Mouse (Mus musculus): ENCODE measurements at regions not wholly inside any gene's neighbourhood (a gene's known extent, or its start where the extent isn't known, plus 50 kb on each side); places are given as distances from the start of the nearest gene placed in this dataset.

DNA sequence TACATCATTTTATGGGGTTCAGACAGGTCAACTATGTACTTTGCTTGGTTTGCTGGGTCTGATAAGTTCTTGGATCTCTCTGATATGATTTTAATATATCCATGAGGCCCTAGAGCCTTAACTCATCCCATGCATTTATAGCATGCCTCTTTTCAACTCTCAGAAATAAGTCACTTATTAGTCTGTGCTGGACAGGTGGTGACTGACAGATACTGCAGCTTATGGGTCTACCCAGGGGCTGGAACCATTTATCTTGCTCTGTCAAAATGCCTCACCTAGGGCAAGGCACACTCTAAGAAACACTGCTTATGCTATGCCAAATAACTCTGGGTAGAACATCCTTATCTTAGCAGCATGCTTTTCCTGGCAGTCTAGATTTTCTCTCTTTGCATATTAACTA, 225.6 kb downstream of the Mbnl1 start:
- no peak overlapping the region for H3K9ac ChIP-seq
- no peaks in the 10 kb centered on the region for H3K4me1 ChIP-seq
- no peaks in the 10 kb centered on the region for H3K27me3 ChIP-seq
- no peak overlapping the region for H3K4me2 ChIP-seq
- H3K4me3 ChIP-seq = no peak overlapping the region
- no peak overlapping the region for H3K27ac ChIP-seq
- no peak for ATAC-seq (ENCODE audit: borderline replicate concordance, extremely low read depth, low FRiP score, low TSS enrichment)
- no peaks in the 10 kb centered on the region for H3K36me3 ChIP-seq
- no peaks in the 10 kb centered on the region for H3K9me3 ChIP-seq

DNA sequence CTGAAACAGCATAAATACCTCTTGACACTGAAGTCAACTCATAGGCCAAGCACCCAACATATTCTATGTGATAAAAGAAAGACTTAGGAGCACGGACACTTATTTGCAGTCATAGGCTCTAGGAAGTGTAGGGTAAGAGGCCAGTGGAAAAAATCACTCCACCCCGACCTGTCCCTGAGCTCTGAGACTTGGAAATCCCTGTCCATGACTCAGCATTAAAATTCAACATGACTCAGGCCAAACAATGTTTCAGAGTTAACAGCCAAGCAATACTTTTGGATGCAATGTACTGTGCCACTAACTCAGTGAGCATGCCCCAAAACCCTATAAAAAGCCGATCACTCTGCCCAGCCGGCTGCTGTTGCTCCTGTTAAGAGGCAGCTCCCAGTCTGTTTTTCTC, 234.5 kb downstream of the Mbnl1 start:
- Histone ChIP-seq H3K27me3 (no peaks in the 10 kb centered on the region), H3K4me2 (no peak overlapping the region), H3K9ac (no peak overlapping the region), H3K4me3 (no peak overlapping the region), H3K36me3 (no peaks in the 10 kb centered on the region), H3K27ac (no peak overlapping the region), H3K4me1 (no peaks in the 10 kb centered on the region), H3K9me3 (no peaks in the 10 kb centered on the region)
- ATAC-seq (ENCODE audit: borderline replicate concordance, extremely low read depth, low FRiP score, low TSS enrichment) = no peak
- WGBS = 75% methylated on average over 4 of the region's 4 CpGs

DNA sequence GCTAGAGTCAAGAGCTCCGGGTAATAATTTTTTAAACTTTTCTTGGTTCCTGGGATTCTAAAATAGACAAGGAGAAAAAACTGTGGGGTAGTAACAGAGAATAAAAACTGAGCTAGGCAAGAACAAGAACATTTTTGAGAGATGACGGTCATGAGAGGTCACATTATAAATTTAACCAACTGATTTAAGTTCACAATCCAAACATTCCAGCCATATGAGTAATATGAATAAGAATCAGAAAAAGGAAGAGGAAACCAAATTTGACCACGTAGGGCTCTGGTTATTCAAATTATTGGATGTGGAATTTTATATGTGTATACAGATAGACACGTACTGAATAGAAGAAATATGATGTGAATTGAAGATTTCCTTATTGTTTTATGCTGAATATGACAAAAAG, 240.3 kb downstream of the Mbnl1 start:
- 64% methylated on average over 4 of the region's 4 CpGs for WGBS
- H3K9ac ChIP-seq = no peak overlapping the region
- H3K4me3 ChIP-seq = no peak overlapping the region
- H3K27me3 ChIP-seq = no peaks in the 10 kb centered on the region
- H3K36me3 ChIP-seq = no peaks in the 10 kb centered on the region
- H3K27ac ChIP-seq = no peak overlapping the region
- H3K4me2 ChIP-seq = no peak overlapping the region
- no peaks in the 10 kb centered on the region for H3K4me1 ChIP-seq
- H3K9me3 ChIP-seq = no peaks in the 10 kb centered on the region
- no peak for ATAC-seq (ENCODE audit: borderline replicate concordance, extremely low read depth, low FRiP score, low TSS enrichment)

DNA sequence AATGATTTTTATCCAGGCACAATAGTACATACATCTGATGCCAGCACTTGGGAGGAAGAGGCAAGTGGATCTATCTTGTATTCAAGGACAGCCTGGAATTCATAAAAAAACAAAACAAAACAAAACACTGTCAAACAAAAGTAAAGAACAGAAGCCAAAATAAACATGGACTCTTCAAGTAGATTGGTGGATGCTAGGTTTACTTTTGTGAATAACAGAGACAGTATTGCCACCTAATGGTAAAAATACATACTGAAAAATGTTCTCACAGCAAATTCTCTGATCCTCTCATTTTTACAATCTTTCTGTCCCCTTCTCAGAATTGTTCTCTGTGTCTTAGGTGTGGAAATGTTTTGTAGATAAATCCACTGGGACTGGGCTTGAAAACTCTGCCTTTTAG, 247.7 kb downstream of the Mbnl1 start:
- Histone ChIP-seq H3K9ac (no peak overlapping the region), H3K4me3 (no peak overlapping the region), H3K27me3 (no peaks in the 10 kb centered on the region), H3K27ac (no peak overlapping the region), H3K4me1 (no peaks in the 10 kb centered on the region), H3K4me2 (no peak overlapping the region), H3K9me3 (no peaks in the 10 kb centered on the region), H3K36me3 (no peaks in the 10 kb centered on the region)
- ATAC-seq (ENCODE audit: borderline replicate concordance, extremely low read depth, low FRiP score, low TSS enrichment) = no peak

DNA sequence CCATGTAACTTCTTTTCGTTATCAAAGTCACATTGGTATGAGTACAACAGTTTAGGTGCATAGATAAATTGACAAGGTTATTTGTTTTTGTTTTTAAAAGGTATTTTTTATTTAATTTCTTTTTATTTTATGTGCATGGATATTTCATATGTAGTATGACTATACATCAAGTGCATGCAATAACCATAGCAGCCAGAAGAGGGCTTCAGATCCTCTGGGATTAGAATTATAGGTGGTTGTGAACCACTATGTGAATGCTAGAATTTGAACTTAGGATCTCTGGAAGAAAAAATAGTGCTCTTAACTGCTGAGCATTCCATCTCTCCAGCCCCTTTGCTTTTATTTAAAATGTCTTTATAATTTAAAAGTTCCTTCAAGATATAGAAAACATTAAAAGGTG, 258.7 kb downstream of the Mbnl1 start:
- H3K9me3 ChIP-seq = no peaks in the 10 kb centered on the region
- 88% methylated on average over 1 of the region's 1 CpGs for WGBS
- no peaks in the 10 kb centered on the region for H3K36me3 ChIP-seq
- no peak overlapping the region for H3K4me2 ChIP-seq
- no peak overlapping the region for H3K9ac ChIP-seq
- ATAC-seq (ENCODE audit: borderline replicate concordance, extremely low read depth, low FRiP score, low TSS enrichment) = no peak
- no peaks in the 10 kb centered on the region for H3K4me1 ChIP-seq
- H3K27me3 ChIP-seq = no peaks in the 10 kb centered on the region
- no peak overlapping the region for H3K4me3 ChIP-seq
- no peak overlapping the region for H3K27ac ChIP-seq

DNA sequence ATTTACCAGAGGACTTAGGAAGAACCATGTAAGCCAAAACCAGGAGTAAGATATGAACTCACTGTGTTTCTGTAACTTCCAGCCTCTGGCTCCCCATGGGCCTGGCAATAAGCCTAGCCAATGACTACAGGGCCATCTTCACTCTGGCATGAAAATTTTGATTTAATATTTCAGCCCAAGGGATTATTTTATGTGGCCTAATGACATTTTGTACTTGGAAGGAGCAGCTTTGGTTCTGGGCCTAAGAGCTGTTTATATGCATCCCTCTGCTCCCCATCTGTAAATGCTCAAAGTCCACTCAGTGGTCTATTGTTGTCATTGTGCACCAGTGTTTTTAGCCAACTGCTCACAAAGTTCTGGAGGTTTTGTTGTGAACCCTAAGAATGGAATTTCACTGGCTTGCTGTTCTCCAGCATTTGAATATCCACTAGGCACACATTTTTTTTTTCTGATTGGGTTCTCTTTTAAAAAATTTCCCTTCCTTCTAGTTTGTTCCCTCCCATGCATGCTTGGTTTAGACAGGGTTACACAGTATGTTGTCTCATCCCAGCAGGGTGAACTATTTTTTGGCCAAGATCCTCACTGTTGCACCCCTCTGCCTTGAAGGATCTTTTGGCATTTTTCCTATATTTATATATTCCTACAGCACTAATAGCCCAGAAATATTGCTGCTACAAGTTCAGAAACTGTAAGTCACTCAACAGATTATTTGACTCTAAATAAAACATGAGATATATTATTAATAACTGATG, 261.9 kb upstream of the P2ry1 start:
- peak overlapping the region; percentile 78 for H3K27ac ChIP-seq
- H3K4me1 ChIP-seq = no peaks in the 10 kb centered on the region
- no peak overlapping the region for H3K4me3 ChIP-seq
- H3K27me3 ChIP-seq = no peaks in the 10 kb centered on the region
- peak; percentile 85 for ATAC-seq (ENCODE audit: borderline replicate concordance, extremely low read depth, low FRiP score, low TSS enrichment)
- H3K4me2 ChIP-seq = no peak overlapping the region
- H3K36me3 ChIP-seq = no peaks in the 10 kb centered on the region
- no peak overlapping the region for H3K9ac ChIP-seq
- H3K9me3 ChIP-seq = no peaks in the 10 kb centered on the region

DNA sequence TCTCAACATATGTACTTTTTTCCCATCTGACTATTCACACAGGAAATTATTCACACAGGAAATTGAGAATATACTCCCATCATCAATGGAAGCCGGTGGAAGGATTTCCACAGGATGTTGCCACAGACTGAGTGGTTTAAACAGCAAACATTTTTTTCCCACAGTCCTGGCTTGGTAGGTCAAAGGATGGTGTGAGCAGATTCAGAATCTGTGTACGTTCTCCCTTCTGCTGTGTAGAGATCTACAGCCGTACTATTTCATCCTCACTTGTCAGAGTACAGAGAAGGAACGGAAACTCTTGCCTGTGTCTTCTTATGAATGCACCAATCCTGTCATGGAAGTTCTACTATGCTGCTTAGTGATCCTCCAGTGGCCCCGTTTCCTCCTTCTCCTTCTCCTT, 261.2 kb upstream of the P2ry1 start:
- Histone ChIP-seq H3K4me2 (no peak overlapping the region), H3K36me3 (no peaks in the 10 kb centered on the region), H3K4me3 (no peak overlapping the region), H3K9ac (no peak overlapping the region), H3K4me1 (no peaks in the 10 kb centered on the region), H3K27me3 (no peaks in the 10 kb centered on the region), H3K9me3 (no peaks in the 10 kb centered on the region), H3K27ac (peak overlapping the region; percentile 78)
- peak; percentile 91 for ATAC-seq (ENCODE audit: borderline replicate concordance, extremely low read depth, low FRiP score, low TSS enrichment)
- WGBS = 31% methylated on average over 5 of the region's 5 CpGs

DNA sequence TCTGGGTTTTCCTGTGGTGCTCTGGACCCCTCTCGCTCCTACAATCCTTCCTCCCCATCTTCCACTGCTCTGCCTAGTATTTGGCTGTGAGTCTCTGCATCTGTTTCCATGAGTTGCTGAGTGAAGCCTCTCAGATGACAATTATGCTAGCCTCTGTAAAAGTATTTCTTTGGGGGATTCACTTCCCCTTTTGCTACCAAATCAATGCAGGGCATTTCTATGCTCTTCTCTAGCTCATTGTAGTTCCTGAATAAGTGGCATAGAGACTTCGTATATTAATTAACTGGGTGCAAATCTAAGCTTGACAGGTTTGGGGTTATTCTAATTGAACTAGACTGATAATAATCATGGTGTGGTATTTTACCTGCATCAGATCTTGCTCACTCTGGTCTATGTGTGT, 260.4 kb upstream of the P2ry1 start:
- no peak overlapping the region for H3K9ac ChIP-seq

DNA sequence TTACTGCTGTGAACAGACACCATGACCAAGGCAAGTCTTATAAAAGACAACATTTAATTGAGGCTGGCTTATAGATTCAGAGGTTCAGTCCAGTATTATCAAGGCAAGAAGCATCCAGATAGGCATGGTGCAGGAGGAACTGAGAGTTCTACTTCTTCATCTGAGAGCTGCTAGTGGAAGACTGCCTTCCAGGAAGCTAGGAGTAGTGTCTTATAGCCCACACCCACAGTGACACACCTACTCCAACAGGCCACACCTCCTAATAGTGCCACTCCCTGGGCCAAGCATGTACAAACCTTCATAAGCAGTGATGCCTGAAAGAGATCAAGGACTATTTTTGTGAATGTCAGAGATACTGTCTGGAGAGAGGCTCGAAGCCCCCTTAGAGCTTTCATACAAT, 257.5 kb upstream of the P2ry1 start:
- ATAC-seq (ENCODE audit: borderline replicate concordance, extremely low read depth, low FRiP score, low TSS enrichment) = no peak
- no peak overlapping the region for H3K4me3 ChIP-seq
- no peaks in the 10 kb centered on the region for H3K9me3 ChIP-seq
- H3K27me3 ChIP-seq = no peaks in the 10 kb centered on the region
- H3K9ac ChIP-seq = no peak overlapping the region
- H3K27ac ChIP-seq = no peak overlapping the region
- H3K4me1 ChIP-seq = no peaks in the 10 kb centered on the region
- 88% methylated on average over 1 of the region's 1 CpGs for WGBS
- no peak overlapping the region for H3K4me2 ChIP-seq
- no peaks in the 10 kb centered on the region for H3K36me3 ChIP-seq

More for the DNA sequence above, 260.4 kb upstream of the P2ry1 start:
- peak overlapping the region; percentile 78 for H3K27ac ChIP-seq
- no peaks in the 10 kb centered on the region for H3K9me3 ChIP-seq
- H3K27me3 ChIP-seq = no peaks in the 10 kb centered on the region
- no peak for ATAC-seq (ENCODE audit: borderline replicate concordance, extremely low read depth, low FRiP score, low TSS enrichment)
- no peaks in the 10 kb centered on the region for H3K4me1 ChIP-seq
- H3K36me3 ChIP-seq = no peaks in the 10 kb centered on the region
- 72% methylated on average over 2 of the region's 2 CpGs for WGBS
- no peak overlapping the region for H3K4me2 ChIP-seq
- no peak overlapping the region for H3K4me3 ChIP-seq

DNA sequence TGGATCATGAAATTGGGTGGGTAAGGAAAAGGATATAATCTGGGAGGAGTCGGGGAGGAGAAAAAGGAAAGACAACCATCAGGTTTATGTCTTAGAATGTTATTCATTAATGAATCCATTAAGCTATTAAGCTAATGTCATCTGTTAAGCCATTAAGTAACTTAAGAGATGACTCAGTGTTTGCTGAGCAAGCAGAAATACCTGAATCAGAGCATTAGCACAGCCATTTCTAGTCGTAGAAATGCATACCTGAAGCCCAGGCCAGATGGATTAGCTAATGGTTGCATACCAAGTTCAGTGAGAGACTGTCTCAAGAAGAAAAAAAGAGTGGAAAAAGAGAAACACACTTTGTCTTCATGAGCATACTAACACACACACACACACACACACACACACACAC, 244.0 kb upstream of the P2ry1 start:
- H3K27ac ChIP-seq = no peak overlapping the region
- no peak overlapping the region for H3K9ac ChIP-seq
- no peaks in the 10 kb centered on the region for H3K27me3 ChIP-seq
- H3K4me2 ChIP-seq = no peak overlapping the region
- no peak for ATAC-seq (ENCODE audit: borderline replicate concordance, extremely low read depth, low FRiP score, low TSS enrichment)
- no peaks in the 10 kb centered on the region for H3K9me3 ChIP-seq
- WGBS = 66% methylated on average over 2 of the region's 2 CpGs
- no peaks in the 10 kb centered on the region for H3K4me1 ChIP-seq
- H3K36me3 ChIP-seq = no peaks in the 10 kb centered on the region
- no peak overlapping the region for H3K4me3 ChIP-seq

DNA sequence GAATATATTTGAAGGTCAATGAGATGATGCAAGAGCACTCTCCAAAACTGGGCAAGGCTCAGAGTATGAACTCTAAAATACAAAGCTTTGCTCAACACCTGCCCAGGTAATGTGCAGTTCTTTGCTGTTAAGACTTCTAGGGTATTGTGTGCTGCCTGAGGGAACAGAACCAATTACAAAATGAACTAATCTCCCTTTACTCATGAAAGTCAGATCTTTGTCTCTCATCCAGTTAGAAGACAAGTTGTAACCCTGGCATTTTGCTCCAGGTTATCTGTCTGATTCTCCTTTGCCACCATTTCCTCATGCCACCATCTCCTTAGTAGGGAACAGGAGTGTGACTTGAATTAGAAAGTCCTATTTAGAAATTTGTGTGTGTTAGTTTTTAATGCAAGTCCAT, 243.5 kb upstream of the P2ry1 start:
- H3K4me2 ChIP-seq = no peak overlapping the region
- no peak overlapping the region for H3K9ac ChIP-seq
- no peaks in the 10 kb centered on the region for H3K36me3 ChIP-seq
- ATAC-seq (ENCODE audit: borderline replicate concordance, extremely low read depth, low FRiP score, low TSS enrichment) = no peak
- H3K4me1 ChIP-seq = no peaks in the 10 kb centered on the region
- H3K4me3 ChIP-seq = no peak overlapping the region
- no peak overlapping the region for H3K27ac ChIP-seq
- H3K27me3 ChIP-seq = no peaks in the 10 kb centered on the region
- H3K9me3 ChIP-seq = no peaks in the 10 kb centered on the region

DNA sequence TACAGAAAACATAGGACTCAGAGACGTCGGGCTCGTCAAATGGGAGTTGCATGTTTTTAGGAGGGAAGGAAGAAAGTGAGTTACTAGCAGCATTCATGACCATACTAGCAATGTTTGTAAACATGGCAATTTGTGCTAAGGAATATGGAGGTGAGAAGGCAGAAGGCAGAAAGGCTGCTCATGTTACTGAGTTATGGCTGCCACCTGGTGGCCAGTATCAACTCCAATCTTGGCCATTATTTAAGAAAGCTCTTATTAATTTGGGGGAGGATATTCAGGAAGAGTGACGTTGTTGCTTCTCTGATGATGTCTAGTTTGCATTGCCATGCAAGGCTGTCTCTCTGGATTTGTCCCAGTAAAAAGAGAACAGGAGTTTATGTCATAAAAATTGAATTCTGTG, 239.7 kb upstream of the P2ry1 start:
- Histone ChIP-seq H3K4me1 (no peaks in the 10 kb centered on the region), H3K9me3 (no peaks in the 10 kb centered on the region), H3K4me2 (no peak overlapping the region), H3K27ac (no peak overlapping the region), H3K36me3 (no peaks in the 10 kb centered on the region), H3K9ac (no peak overlapping the region), H3K4me3 (no peak overlapping the region), H3K27me3 (no peaks in the 10 kb centered on the region)
- WGBS = 44% methylated on average over 4 of the region's 4 CpGs
- ATAC-seq (ENCODE audit: borderline replicate concordance, extremely low read depth, low FRiP score, low TSS enrichment) = no peak

DNA sequence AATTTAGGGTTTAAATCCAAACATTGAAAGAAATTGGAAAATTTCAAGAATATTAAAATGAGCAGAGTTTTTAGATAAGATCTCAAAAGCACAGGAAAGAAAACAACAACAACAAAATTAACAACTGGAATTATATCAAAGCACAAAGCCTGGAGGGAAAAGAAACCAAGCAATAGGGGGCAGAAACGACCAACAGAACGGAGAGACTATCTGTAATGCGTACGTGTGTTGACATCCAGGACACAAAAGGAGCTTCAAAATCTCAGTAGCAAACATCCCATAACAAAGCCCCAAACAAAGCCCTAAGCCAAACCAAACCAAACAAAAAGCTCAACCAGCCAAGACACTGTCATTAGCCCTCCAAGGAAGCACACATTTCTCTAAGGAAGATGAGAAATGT, 237.5 kb upstream of the P2ry1 start:
- Histone ChIP-seq H3K4me3 (no peak overlapping the region), H3K9me3 (no peaks in the 10 kb centered on the region), H3K27me3 (no peaks in the 10 kb centered on the region), H3K9ac (no peak overlapping the region), H3K27ac (no peak overlapping the region), H3K36me3 (no peaks in the 10 kb centered on the region), H3K4me2 (no peak overlapping the region), H3K4me1 (no peaks in the 10 kb centered on the region)
- no peak for ATAC-seq (ENCODE audit: borderline replicate concordance, extremely low read depth, low FRiP score, low TSS enrichment)
- 56% methylated on average over 4 of the region's 4 CpGs for WGBS

All from lung, embryonic 15.5 days (tissue).